Mouse (Mus musculus): Measurements from ENCODE around the gene Egln3. TPM values are rescaled to one million over a fixed set of nuclear protein-coding genes. Genes with fewer than 3 reads are reported as not detected.
A peak's percentile ranks its signal among the peaks of the same experiment; 100 is the strongest.

Gene Egln3
- 1 to 10 TPM; 5.2 to 5.7 TPM for total RNA-seq (2021)
- long read RNA-seq, partial matches to known transcripts = 0 of 1 reads
- long read RNA-seq, other reads (novel, unspliced or antisense) = 0 of 1 reads

- DNase-seq (ENCODE audit: low spot score in 2 of 2) = peak; percentile 74 to 84
These were observed at the start of gene Egln3 for GRCm38 (mm10) chr12:54203656-54204045. TSS of gene Egln3 (minus strand) at chr12:54203860.

GRCm38 (mm10) chr12:54253449-54253848, 49.8 kb upstream of the Egln3 start:
- no peak for DNase-seq (ENCODE audit: low spot score in 2 of 2)

DNA sequence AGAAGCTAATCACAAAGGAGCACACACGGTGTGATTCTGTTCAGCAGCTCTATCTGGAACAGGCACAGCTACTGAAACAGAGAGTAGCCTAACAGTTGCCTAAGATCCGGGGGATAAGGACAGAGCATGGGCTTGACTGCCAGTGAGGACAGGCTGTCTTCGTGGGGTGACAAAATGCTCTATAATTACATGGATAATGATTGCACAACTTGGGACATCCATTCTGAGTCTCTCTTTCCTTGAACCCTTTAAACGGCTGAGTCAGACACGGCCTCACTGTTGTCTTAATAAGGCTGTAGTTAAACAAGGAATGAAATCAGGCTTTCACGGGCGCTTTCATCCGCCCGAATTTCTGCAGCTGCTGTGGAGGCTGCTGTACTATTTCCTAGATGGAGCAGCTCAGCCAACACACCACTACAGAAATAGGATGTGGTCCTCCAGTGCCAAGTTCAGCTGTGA, 48.3 kb upstream of the Egln3 start:
- no peak for DNase-seq (ENCODE audit: low spot score in 2 of 2)

- DNase-seq (ENCODE audit: low spot score in 2 of 2) = no peak
These were observed 44.2 kb upstream of the Egln3 start for GRCm38 (mm10) chr12:54247835-54248234.

DNA sequence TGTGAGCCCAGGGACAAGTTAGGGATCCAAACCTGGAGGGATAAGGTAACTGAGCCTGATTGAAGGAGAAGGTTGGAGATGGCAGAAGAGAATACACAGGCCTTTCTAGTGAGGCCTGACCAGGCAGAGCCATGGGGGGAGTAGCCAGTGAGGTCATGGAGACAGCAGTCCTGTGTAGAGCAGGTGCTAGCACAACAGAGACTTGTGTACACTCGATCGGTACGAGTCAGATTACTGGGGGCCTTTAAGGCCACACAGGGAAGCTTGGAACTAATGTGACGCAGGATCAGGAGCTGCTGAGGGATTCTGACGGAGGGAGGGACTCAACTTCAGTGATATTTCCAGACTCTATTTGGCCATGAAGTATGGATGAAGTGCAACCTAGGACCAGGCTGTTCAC, 39.5 kb upstream of the Egln3 start:
- no peak for DNase-seq (ENCODE audit: low spot score in 2 of 2)

DNA sequence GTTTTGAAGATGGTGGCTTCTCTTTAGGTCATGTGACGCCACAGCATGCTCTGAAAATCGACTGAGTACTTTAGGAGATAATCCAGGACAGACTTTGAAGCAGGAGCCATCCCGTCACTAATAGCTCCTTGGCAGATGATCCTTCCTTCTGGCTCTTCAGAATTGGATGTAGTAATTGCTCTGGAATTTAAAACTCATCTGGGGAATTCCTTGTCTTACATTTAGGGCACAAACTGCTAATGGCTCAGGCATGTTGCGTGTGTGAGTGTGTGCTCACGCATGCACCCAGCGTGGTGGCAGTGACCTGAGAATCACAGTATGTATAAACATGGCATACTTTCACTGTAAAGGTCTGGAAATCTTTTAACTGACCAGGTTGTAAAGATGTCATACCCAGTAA, 38.3 kb upstream of the Egln3 start:
- no peak for DNase-seq (ENCODE audit: low spot score in 2 of 2)

DNA sequence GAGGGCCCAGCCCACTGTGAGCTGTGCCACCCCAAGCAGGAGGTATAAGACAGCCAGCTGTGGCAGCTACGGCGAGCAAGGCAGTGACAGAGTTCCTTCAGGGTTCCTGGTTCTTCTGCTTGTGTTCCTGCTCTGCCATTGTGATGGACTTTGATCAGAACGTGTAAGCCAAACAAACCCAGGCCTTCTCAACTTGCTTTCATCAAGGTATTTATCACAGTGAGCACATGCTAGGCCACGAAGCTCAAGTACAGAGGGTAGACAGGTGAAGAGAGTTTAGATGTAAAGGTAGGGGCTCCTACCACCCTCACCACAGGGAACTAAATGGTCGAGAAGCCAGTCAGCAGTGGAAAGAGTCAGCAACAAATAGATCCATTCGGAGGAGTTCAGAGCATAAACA, 30.1 kb upstream of the Egln3 start:
- DNase-seq (ENCODE audit: low spot score in 2 of 2) = no peak

- DNase-seq (ENCODE audit: low spot score in 2 of 2) = no peak
These were observed 29.4 kb upstream of the Egln3 start for GRCm38 (mm10) chr12:54232996-54233603.

- no peak for DNase-seq (ENCODE audit: low spot score in 2 of 2)
These were observed 28.8 kb upstream of the Egln3 start for GRCm38 (mm10) chr12:54232456-54232855.

GRCm38 (mm10) chr12:54227551-54227950, 23.9 kb upstream of the Egln3 start:
- DNase-seq (ENCODE audit: low spot score in 2 of 2) = no peak

DNA sequence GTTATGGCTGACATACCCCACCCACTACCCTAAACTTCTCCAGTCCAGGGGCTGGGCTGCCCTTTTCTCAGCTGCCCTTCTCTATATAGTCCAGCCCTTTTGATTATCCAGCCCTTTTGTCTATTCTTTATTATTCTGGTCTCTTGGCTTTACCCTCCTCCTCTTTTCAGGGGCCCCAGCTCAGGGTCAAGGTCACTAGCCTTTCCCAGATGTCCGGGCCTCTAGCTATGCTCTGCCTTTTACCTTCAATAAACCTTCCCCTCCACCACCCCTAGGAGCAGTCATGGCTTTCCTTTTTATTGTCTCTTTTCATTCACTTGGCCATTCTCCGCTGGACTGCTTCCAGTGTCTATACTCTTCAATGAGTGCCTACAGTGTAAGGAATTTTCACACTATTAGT, 22.7 kb upstream of the Egln3 start:
- DNase-seq (ENCODE audit: low spot score in 2 of 2) = no peak

GRCm38 (mm10) chr12:54225610-54226009, 21.9 kb upstream of the Egln3 start:
- DNase-seq (ENCODE audit: low spot score in 2 of 2) = no peak

DNA sequence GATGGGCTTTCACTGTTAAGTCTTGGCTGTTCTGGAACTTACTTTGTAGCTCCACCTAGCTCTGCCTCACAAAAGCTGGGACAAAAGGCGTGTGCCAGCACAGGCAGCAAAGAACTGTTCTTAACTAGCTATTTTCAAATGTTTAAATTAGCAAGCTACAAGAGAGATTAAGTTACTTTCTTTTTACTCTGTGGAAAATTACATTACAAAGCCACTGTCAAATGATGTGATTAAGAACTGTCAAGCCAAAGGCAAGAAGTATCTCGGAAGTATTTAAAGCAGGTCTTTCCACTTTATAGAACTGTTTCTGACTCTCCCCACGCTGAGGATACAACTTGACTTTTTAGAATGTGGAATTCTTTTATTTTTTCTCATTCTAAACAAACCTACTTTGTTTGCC, 21.4 kb upstream of the Egln3 start:
- no peak for DNase-seq (ENCODE audit: low spot score in 2 of 2)

DNA sequence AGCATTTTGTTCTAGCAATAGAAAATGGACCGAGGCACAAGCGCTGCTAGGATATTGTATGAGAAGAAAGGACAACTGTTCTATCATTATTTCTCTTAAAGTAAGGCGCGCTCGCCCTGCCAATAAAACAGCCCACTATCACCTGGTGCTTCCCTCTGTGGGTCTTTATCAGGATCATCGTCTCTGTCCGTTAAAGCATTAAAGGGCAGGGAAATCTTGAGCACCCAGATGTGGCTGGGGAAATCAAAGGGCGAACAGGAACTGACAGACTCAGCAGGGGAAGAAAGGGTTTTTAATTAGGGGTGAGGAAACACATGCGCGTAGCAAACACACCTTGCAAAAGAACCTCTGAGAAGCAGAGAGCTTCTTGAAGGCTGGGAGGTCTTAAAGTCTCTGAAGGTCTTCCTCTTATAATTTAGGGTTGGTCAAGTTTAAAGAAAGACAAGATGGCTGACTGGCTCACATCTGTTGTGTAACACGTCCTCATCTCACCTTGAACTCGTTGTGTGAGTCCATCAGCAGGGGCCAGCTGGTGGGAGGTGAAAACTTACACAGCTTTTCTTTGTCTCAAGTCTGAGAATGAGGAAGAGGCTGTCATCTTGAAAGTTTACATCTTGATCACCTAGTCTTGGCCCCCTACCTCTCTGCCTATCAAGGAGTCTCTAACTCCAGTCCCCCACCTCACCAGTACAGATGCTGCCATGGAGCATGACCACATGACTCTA, 18.5 kb upstream of the Egln3 start:
- DNase-seq (ENCODE audit: low spot score in 2 of 2) = no peak

DNA sequence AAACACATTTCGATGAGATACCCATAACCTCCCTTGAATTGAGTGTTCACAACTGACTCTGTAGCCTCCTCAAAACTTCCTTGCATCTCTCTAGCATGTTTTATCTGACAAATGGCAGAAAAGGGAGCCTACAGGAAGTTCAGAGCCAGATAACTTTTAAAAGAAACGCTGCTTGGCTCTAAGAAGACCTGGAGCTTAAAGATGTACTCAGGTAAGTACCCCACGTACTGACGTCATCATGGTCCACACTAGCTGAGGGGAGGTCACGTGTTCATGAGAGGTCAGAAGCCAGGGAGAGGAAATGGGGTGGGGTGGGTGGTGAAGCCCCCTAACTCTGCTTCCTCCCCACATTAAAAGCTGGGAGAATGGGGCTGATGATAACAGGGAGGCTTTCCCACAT, 13.0 kb upstream of the Egln3 start:
- DNase-seq (ENCODE audit: low spot score in 2 of 2) = no peak

GRCm38 (mm10) chr12:54214426-54214825, 10.8 kb upstream of the Egln3 start:
- no peak for DNase-seq (ENCODE audit: low spot score in 2 of 2)

GRCm38 (mm10) chr12:54213871-54214270, 10.2 kb upstream of the Egln3 start:
- no peak for DNase-seq (ENCODE audit: low spot score in 2 of 2)

GRCm38 (mm10) chr12:54213230-54213629, 9.6 kb upstream of the Egln3 start:
- no peak for DNase-seq (ENCODE audit: low spot score in 2 of 2)

GRCm38 (mm10) chr12:54209182-54209563, 5.5 kb upstream of the Egln3 start:
- DNase-seq (ENCODE audit: low spot score in 2 of 2) = no peak

GRCm38 (mm10) chr12:54208433-54209181, 4.9 kb upstream of the Egln3 start:
- no peak for DNase-seq (ENCODE audit: low spot score in 2 of 2)

- no peak for DNase-seq (ENCODE audit: low spot score in 2 of 2)
These were observed 2.1 kb upstream of the Egln3 start for GRCm38 (mm10) chr12:54205731-54206130.

DNA sequence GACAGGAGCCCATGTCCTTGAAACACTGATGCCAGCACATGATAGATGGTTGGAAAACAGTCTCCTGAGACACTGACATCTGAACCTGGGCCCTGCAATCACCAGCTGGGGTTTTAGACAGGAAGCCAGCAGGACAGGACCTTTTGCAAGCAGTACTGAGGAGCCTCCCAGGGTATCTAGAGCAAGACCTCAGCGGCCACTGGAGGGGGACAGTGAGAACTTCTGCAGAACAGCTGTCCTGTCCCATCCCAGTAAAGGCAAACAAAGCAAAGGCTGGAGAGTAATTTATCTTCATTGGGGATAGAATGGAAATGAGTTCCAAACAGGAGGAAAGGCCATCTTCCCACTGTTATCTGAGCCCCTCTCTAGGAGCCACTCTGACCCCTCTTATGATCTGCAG, 1.5 kb upstream of the Egln3 start:
- peak in 1 of 2 experiments; percentile 30 for DNase-seq (ENCODE audit: low spot score in 2 of 2)

Data from layer of hippocampus, postnatal 10 days (tissue).